Mouse (Mus musculus): ENCODE measurements around the gene Prr36. TPM values are rescaled to one million over a fixed set of nuclear protein-coding genes. Genes with fewer than 3 reads are reported as not detected.
A peak's percentile ranks its signal among the peaks of the same experiment; 100 is the strongest.

Gene Prr36
- total and polyA plus RNA-seq, 3 experiments = 0.08 to 0.58 TPM; not detected in 1

DNA sequence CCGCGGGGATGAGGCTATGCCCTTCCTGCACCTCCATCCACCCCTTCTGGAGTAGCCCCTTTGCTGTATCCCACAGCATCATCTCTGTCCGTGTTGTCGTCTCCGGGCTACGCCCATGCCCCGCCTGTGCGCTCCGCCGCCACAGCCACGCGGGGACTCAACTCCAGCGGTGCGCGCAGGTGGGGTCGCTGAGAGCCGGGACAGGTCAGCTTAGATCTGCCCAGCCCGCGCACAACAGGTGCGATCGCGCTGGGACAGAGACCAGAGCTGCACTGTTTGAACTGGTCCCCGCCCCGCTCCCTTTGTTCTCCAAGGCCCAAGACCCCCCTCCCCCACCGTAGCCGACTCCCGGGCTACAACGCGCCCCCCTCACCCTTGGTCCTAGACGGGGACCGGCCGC is 41.4 kb upstream of the Prr36 start:
- Histone ChIP-seq H3K4me1 (ENCODE audit: control insufficient read depth in 1 of 2, insufficient read depth in 2 of 2, low read length in 2 of 2) (peaks cover 0 to 11% of the 10 kb centered on the region in 2 experiments; a peak in 2 of 4 replicates), H3K27me3 (ENCODE audit: control insufficient read depth in 1 of 2, insufficient read depth in 2 of 2, low read length in 2 of 2) (no peaks in the 10 kb centered on the region), H3K79me2 (ENCODE audit: control insufficient read depth, insufficient read depth, low read length, poor library complexity) (no peaks in the 10 kb centered on the region), H3K27ac (ENCODE audit: control insufficient read depth, low read depth, low read length) (no peak overlapping the region), H3K4me3 (ENCODE audit: control insufficient read depth in 1 of 2, insufficient read depth in 1 of 2, low read depth in 2 of 2, low read length in 2 of 2) (peak overlapping the region; percentile 41 to 50; a peak in 3 of 4 replicates), H3K36me3 (ENCODE audit: control insufficient read depth in 1 of 2, insufficient read depth in 2 of 2, low read length in 2 of 2) (peaks cover 3 to 7% of the 10 kb centered on the region in 2 experiments), H3K9me3 (replicated peaks; ENCODE audit: insufficient read depth, low read length) (no peaks in the 10 kb centered on the region), H3K9ac (ENCODE audit: control insufficient read depth, low read depth, low read length, poor library complexity, severe bottlenecking) (peak overlapping the region; percentile 54)
- no peak for DNase-seq (ENCODE audit: low read depth, low spot score)
- TF ChIP-seq MAZ (IDR thresholded peaks at IDR 0.05; ENCODE audit: low read depth, low read length) (no peak), SIN3A (IDR thresholded peaks at IDR 0.05; ENCODE audit: low read length) (no peak; the same call in 1 of the 2 replicates), CHD2 (IDR thresholded peaks at IDR 0.05; ENCODE audit: low read length) (no peak), UBTF (IDR thresholded peaks at IDR 0.05; ENCODE audit: borderline replicate concordance, insufficient read depth, low read depth, low read length) (no peak), MAX (IDR thresholded peaks at IDR 0.05; ENCODE audit: low read length) (no peak), USF1 (IDR thresholded peaks at IDR 0.05; ENCODE audit: low read depth, low read length) (no peak), TBP (IDR thresholded peaks at IDR 0.05; ENCODE audit: low read depth, low read length) (no peak), NRF1 (IDR thresholded peaks at IDR 0.05; ENCODE audit: insufficient read depth, low read depth, low read length, poor library complexity, severe bottlenecking) (no peak)

GRCm38 (mm10) chr8:4258233-4258632 is 41.0 kb upstream of the Prr36 start:
- Histone ChIP-seq H3K36me3 (ENCODE audit: control insufficient read depth in 1 of 2, insufficient read depth in 2 of 2, low read length in 2 of 2) (peaks cover 3 to 7% of the 10 kb centered on the region in 2 experiments), H3K9ac (ENCODE audit: control insufficient read depth, low read depth, low read length, poor library complexity, severe bottlenecking) (peak overlapping the region; percentile 54; the same call in 1 of the 2 replicates), H3K4me1 (ENCODE audit: control insufficient read depth in 1 of 2, insufficient read depth in 2 of 2, low read length in 2 of 2) (peaks cover 0 to 11% of the 10 kb centered on the region in 2 experiments; a peak in 2 of 4 replicates), H3K9me3 (replicated peaks; ENCODE audit: insufficient read depth, low read length) (no peaks in the 10 kb centered on the region), H3K79me2 (ENCODE audit: control insufficient read depth, insufficient read depth, low read length, poor library complexity) (no peaks in the 10 kb centered on the region; the same call in 1 of the 2 replicates), H3K4me3 (ENCODE audit: control insufficient read depth in 1 of 2, insufficient read depth in 1 of 2, low read depth in 2 of 2, low read length in 2 of 2) (peak overlapping the region; percentile 41 to 50; a peak in 3 of 4 replicates), H3K27ac (ENCODE audit: control insufficient read depth, low read depth, low read length) (no peak overlapping the region), H3K27me3 (ENCODE audit: control insufficient read depth in 1 of 2, insufficient read depth in 2 of 2, low read length in 2 of 2) (no peaks in the 10 kb centered on the region)
- DNase-seq (ENCODE audit: low read depth, low spot score) = peak; percentile 68
- TF ChIP-seq MXI1 (IDR thresholded peaks at IDR 0.05; ENCODE audit: low read depth, low read length) (no peak), NELFE (IDR thresholded peaks at IDR 0.05; ENCODE audit: low read depth, low read length) (no peak), CTCF (IDR thresholded peaks at IDR 0.05 in 2 of 3, conservative IDR thresholded peaks at IDR 0.05 in 1 of 3; ENCODE audit: control insufficient read depth in 1 of 3, insufficient read depth in 1 of 3, low read depth in 2 of 3, low read length in 3 of 3, poor library complexity in 1 of 3, severe bottlenecking in 1 of 3) (peak; percentile 63 to 88 (median 70); a peak in 5 of 6 replicates), NRF1 (IDR thresholded peaks at IDR 0.05; ENCODE audit: insufficient read depth, low read depth, low read length, poor library complexity, severe bottlenecking) (no peak), JUND (IDR thresholded peaks at IDR 0.05; ENCODE audit: low read depth, low read length) (no peak), KAT2A (conservative IDR thresholded peaks at IDR 0.05; ENCODE audit: low read depth, low read length) (no peak), TBP (IDR thresholded peaks at IDR 0.05; ENCODE audit: low read depth, low read length) (no peak), MAX (IDR thresholded peaks at IDR 0.05; ENCODE audit: low read length) (no peak), ZC3H11A (IDR thresholded peaks at IDR 0.05; ENCODE audit: low read depth, low read length) (peak; percentile 21), SIN3A (IDR thresholded peaks at IDR 0.05; ENCODE audit: low read length) (peak; percentile 14; the same call in 1 of the 2 replicates), ETS1 (IDR thresholded peaks at IDR 0.05; ENCODE audit: low read depth, low read length) (no peak), ELF1 (IDR thresholded peaks at IDR 0.05; ENCODE audit: low read depth, low read length) (no peak), HCFC1 (IDR thresholded peaks at IDR 0.05; ENCODE audit: low read depth, low read length) (no peak), EP300 (IDR thresholded peaks at IDR 0.05; ENCODE audit: low read depth in 1 of 2, low read length in 2 of 2) (no peak), MAFK (IDR thresholded peaks at IDR 0.05; ENCODE audit: borderline replicate concordance, low read depth, low read length) (no peak), ZMIZ1 (IDR thresholded peaks at IDR 0.05; ENCODE audit: low read depth, low read length) (no peak), POLR2AphosphoS5 (IDR thresholded peaks at IDR 0.05; ENCODE audit: borderline replicate concordance, low read depth, low read length) (no peak), POLR2A (IDR thresholded peaks at IDR 0.05; ENCODE audit: control insufficient read depth in 1 of 2, insufficient read depth in 1 of 2, low read depth in 1 of 2, low read length in 2 of 2, poor library complexity in 1 of 2) (no peak), ZNF384 (IDR thresholded peaks at IDR 0.05; ENCODE audit: low read depth, low read length) (no peak), MYC (IDR thresholded peaks at IDR 0.05; ENCODE audit: low read depth, low read length) (no peak), SMC3 (IDR thresholded peaks at IDR 0.05; ENCODE audit: low read depth, low read length) (peak; percentile 70), ZKSCAN1 (IDR thresholded peaks at IDR 0.05; ENCODE audit: low read depth, low read length) (no peak), BHLHE40 (IDR thresholded peaks at IDR 0.05; ENCODE audit: borderline replicate concordance, low read depth, low read length) (no peak), MYB (IDR thresholded peaks at IDR 0.05; ENCODE audit: low read depth, low read length) (no peak), USF1 (IDR thresholded peaks at IDR 0.05; ENCODE audit: low read depth, low read length) (no peak), MAZ (IDR thresholded peaks at IDR 0.05; ENCODE audit: low read depth, low read length) (no peak), CHD1 (IDR thresholded peaks at IDR 0.05; ENCODE audit: low read depth, low read length) (no peak), CHD2 (IDR thresholded peaks at IDR 0.05; ENCODE audit: low read length) (no peak), GATA1 (IDR thresholded peaks at IDR 0.05; ENCODE audit: low read depth, low read length) (no peak)

All from MEL (cell line).